Mouse (Mus musculus): Measurements from ENCODE around the gene Socs3.

Gene Socs3

GRCm38 (mm10) chr11:117952174-117952933 lies 17.5 kb downstream of the Socs3 start:
- no peak for DNase-seq

- no peak for DNase-seq
Measured at GRCm38 (mm10) chr11:117951391-117951790, 18.5 kb downstream of the Socs3 start.

GRCm38 (mm10) chr11:117949392-117950091 lies 20.3 kb downstream of the Socs3 start:
- DNase-seq: peak; percentile 61

GRCm38 (mm10) chr11:117946996-117947419 lies 22.8 kb downstream of the Socs3 start:
- DNase-seq: no peak

- no peak for DNase-seq
Measured at GRCm38 (mm10) chr11:117946195-117946979, 23.5 kb downstream of the Socs3 start.

GRCm38 (mm10) chr11:117941848-117942247 lies 28.0 kb downstream of the Socs3 start:
- no peak for DNase-seq

- DNase-seq: no peak
Measured at GRCm38 (mm10) chr11:117941325-117941834, 28.5 kb downstream of the Socs3 start.

GRCm38 (mm10) chr11:117940881-117941280 lies 29.0 kb downstream of the Socs3 start:
- no peak for DNase-seq

GRCm38 (mm10) chr11:117939741-117940285 lies 30.0 kb downstream of the Socs3 start:
- DNase-seq: peak; percentile 66

- DNase-seq: no peak
Measured at GRCm38 (mm10) chr11:117939004-117939730, 30.7 kb downstream of the Socs3 start.

- peak; percentile 50 for DNase-seq
Measured at GRCm38 (mm10) chr11:117936202-117936601, 33.6 kb downstream of the Socs3 start.

GRCm38 (mm10) chr11:117935616-117936015 lies 34.2 kb downstream of the Socs3 start:
- no peak for DNase-seq

- no peak for DNase-seq
Measured at GRCm38 (mm10) chr11:117934576-117935368, 35.1 kb downstream of the Socs3 start.

- DNase-seq: peak; percentile 55
Measured at GRCm38 (mm10) chr11:117934168-117934567, 35.7 kb downstream of the Socs3 start.

- DNase-seq: no peak
Measured at GRCm38 (mm10) chr11:117932195-117932594, 37.7 kb downstream of the Socs3 start.

- DNase-seq: no peak
Measured at GRCm38 (mm10) chr11:117931576-117931975, 38.3 kb downstream of the Socs3 start.

- peak; percentile 34 for DNase-seq
Measured at GRCm38 (mm10) chr11:117930781-117931338, 39.0 kb downstream of the Socs3 start.

GRCm38 (mm10) chr11:117925541-117925940 lies 44.3 kb downstream of the Socs3 start:
- no peak for DNase-seq

GRCm38 (mm10) chr11:117924466-117924865 lies 45.4 kb downstream of the Socs3 start:
- DNase-seq: no peak

- no peak for DNase-seq
Measured at GRCm38 (mm10) chr11:117923279-117923678, 46.6 kb downstream of the Socs3 start.

- no peak for DNase-seq
Measured at GRCm38 (mm10) chr11:117919211-117919610, 50.6 kb downstream of the Socs3 start.
